Mouse (Mus musculus) kidney, adult 2 months (tissue): ENCODE measurements around the gene Fam83f.

Source experiments
- CTCF ChIP-seq: fragments of 200-500 bp; conservative IDR thresholded peaks from 2 replicates; pipeline ENCODE4 v1.5.1; 2011; ENCODE audit warnings: low read depth, mild to moderate bottlenecking, control low read depth, low read length, moderate library complexity, mixed read lengths; ENCODE audit not compliant: insufficient read depth, insufficient read length
- POLR2A ChIP-seq: fragments of 200-500 bp; IDR thresholded peaks from one replicate; pipeline ENCODE4 v1.6.1; 2011; ENCODE audit warnings: low read depth, low read length, control low read depth

DNA sequence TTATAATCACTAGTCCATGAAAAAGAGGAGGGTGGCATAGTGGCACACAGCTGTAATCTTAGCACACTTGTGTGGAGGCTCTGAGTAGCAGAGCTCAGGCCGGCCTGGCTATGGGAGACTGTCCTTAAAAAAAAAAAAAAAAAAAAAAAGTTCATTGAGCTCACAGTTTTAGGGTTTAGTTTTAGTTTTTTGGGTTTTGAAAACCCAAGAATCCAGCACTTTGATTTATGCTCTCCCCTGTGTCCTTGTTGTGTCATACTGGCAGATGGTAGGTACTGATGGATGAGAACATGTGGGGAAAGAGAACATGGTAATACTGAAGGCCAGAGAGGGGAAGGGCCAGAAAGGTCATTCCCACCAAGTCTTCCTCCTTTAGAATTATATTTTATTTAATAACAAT is 59.4 kb downstream of the Fam83f start:
- TF ChIP-seq CTCF (no peak), POLR2A (no peak)
